Mouse (Mus musculus) kidney, embryonic 16.5 days (tissue): ENCODE measurements around the gene Dusp5. TPM values are rescaled to one million over a fixed set of nuclear protein-coding genes. Genes with fewer than 3 reads are reported as not detected.

Experiments
- ATAC-seq: fragments of 200-750 bp; cut with Nextera tagmentation; 2 replicates; pipeline ENCODE4 v1.8.0; 2017; ENCODE audit warnings: moderate TSS enrichment; ENCODE audit not compliant: low FRiP score, low TSS enrichment
- H3K27ac ChIP-seq: fragments of 300-500 bp; sonication (generic); 2 replicates; pipeline ENCODE4 v1.5.1; 2014; ENCODE audit warnings: low read length
- H3K27me3 ChIP-seq: fragments of 300-500 bp; sonication (generic); 2 replicates; pipeline ENCODE4 v1.6.1; 2014; ENCODE audit warnings: low read length, control low read depth, mixed read lengths; ENCODE audit not compliant: insufficient read depth
- H3K36me3 ChIP-seq: fragments of 300-500 bp; sonication (generic); 2 replicates; pipeline ENCODE4 v1.6.1; 2014; ENCODE audit warnings: low read length, control low read depth, mixed read lengths; ENCODE audit not compliant: insufficient read depth
- H3K4me1 ChIP-seq: fragments of 300-500 bp; sonication (generic); 2 replicates; pipeline ENCODE4 v1.6.1; 2014; ENCODE audit warnings: low read length, control low read depth, mixed read lengths; ENCODE audit not compliant: insufficient read depth
- H3K4me2 ChIP-seq: fragments of 300-500 bp; sonication (generic); replicated peaks from 2 replicates; pipeline ENCODE4 v1.6.1; 2014; ENCODE audit warnings: low read depth, low read length
- H3K4me3 ChIP-seq: fragments of 300-500 bp; sonication (generic); 2 replicates; pipeline ENCODE4 v1.5.1; 2014; ENCODE audit warnings: mild to moderate bottlenecking, low read length
- H3K9ac ChIP-seq: fragments of 300-500 bp; sonication (generic); replicated peaks from 2 replicates; pipeline ENCODE4 v1.6.1; 2014; ENCODE audit warnings: low read length
- H3K9me3 ChIP-seq: fragments of 300-500 bp; sonication (generic); 2 replicates; pipeline ENCODE4 v1.6.1; 2016; ENCODE audit warnings: low read length, control low read depth
- WGBS: fragments of 180-500 bp; shearing (Covaris S2); extraction: QIAGEN DNeasy Blood & Tissue Kit; methylation state at CpG from one replicate; pipeline ENCODE4 v1.1.7; 2014; 5-methylcytosine and 5-hydroxymethylcytosine counted together
- polyA plus RNA-seq: library from polyadenylated mRNA; unstranded; fragments of >200 nt; fragmentation: Nextera tagmentation; extraction: Ambion mirVana; gene quantifications from 2 replicates; pipeline ENCODE4 v1.2.1, GENCODE M21; 2015

The Dusp5 gene
- polyA plus RNA-seq, 1 experiment from 2014 or later = 9.6 TPM

DNA sequence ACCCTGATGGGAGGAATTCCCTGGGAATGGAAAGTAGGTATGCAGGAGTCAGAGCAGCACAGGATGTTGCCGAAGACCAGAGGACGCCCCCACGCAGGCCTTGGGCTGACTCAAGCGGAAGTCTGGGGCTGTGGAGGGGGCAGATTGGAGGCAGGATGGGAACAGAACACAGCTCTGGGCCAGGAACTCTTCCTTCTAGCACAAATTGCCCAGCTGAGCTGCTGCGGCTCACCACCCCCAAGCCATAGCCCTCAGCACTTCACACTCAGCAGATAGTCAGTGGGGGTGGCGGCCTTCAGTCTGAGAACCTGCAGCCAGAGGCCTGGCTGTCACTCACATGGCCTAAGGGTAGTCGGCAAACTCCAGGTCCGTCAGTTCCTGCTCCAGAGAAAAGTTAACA is 21.4 kb upstream of the Dusp5 start:
- H3K27me3 ChIP-seq = no peaks in the 10 kb centered on the region
- H3K27ac ChIP-seq = 0 out of 2 replicates have a peak overlapping the region, but pooled peaks have one; percentile 7
- H3K4me2 ChIP-seq = no peak overlapping the region
- no peaks in the 10 kb centered on the region for H3K36me3 ChIP-seq
- 36% methylated on average over 8 of the region's 8 CpGs for WGBS
- H3K9ac ChIP-seq = no peak overlapping the region
- ATAC-seq = no peak
- no peaks in the 10 kb centered on the region for H3K9me3 ChIP-seq
- H3K4me3 ChIP-seq = no peak overlapping the region
- peaks cover 28% of the 10 kb centered on the region for H3K4me1 ChIP-seq

DNA sequence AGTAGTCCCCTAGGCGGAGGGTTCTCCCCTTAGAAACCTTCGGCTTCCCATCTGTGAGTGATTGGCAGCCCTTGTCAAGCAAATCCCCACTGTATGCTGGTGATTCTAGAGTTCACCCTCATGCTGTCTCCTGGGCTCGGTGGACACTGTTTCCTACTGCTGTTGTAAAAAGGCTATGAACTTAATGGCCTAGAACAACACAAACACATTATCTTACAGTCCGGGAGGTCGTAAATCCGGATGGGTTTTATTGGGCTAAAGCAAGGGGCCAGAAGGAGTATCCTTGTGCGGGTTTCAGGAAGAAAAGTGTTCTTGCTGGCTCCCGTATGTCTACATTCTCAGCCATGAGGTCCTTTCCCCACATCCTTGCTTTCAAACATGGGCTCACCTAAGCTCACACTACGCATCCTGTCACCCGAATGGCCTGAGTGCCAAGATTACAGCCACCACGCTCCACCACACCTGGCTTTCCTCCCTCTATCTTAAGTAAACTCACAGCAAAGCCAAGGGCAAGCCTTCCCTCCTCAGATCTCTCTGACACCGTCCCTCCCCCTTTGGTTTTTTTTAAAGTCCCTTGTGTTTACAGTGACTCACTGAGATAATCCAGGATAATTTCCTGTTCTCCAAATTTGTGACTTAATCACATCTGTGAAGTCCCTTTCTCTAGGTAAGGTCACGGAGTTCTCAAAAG is 17.5 kb upstream of the Dusp5 start:
- no peaks in the 10 kb centered on the region for H3K36me3 ChIP-seq
- ATAC-seq = peak; percentile 83
- peak overlapping the region; percentile 30 for H3K27ac ChIP-seq
- H3K4me1 ChIP-seq = peaks cover 36% of the 10 kb centered on the region
- no peaks in the 10 kb centered on the region for H3K27me3 ChIP-seq
- H3K4me2 ChIP-seq = 0 out of 2 replicates have a peak overlapping the region, but pooled peaks have one; percentile 5
- no peak overlapping the region for H3K4me3 ChIP-seq
- 10% methylated on average over 13 of the region's 13 CpGs for whole genome bisulfite sequencing
- H3K9ac ChIP-seq = no peak overlapping the region
- no peaks in the 10 kb centered on the region for H3K9me3 ChIP-seq

GRCm38 (mm10) chr19:53517370-53518096 is 11.4 kb upstream of the Dusp5 start:
- whole genome bisulfite sequencing = 37% methylated on average over 18 of the region's 18 CpGs
- Histone ChIP-seq H3K4me3 (no peak overlapping the region), H3K27me3 (peaks cover 10% of the 10 kb centered on the region; the same call in 1 of the 2 replicates), H3K4me1 (0 out of 2 replicates have a peak, but pooled peaks cover 12% of the 10 kb centered on the region), H3K4me2 (no peak overlapping the region), H3K9me3 (no peaks in the 10 kb centered on the region), H3K36me3 (no peaks in the 10 kb centered on the region), H3K27ac (no peak overlapping the region), H3K9ac (no peak overlapping the region)
- ATAC-seq = peak; percentile 49; the same call in 1 of the 2 replicates

- no peaks in the 10 kb centered on the region for H3K36me3 ChIP-seq
- H3K9ac ChIP-seq = no peak overlapping the region
- WGBS = 78% methylated on average over 8 of the region's 8 CpGs
- H3K9me3 ChIP-seq = no peaks in the 10 kb centered on the region
- peaks cover 10% of the 10 kb centered on the region; the same call in 1 of the 2 replicates for H3K27me3 ChIP-seq
- H3K4me2 ChIP-seq = no peak overlapping the region
- no peak overlapping the region for H3K4me3 ChIP-seq
- no peak for ATAC-seq
- H3K27ac ChIP-seq = no peak overlapping the region
- H3K4me1 ChIP-seq = 0 out of 2 replicates have a peak, but pooled peaks cover 7% of the 10 kb centered on the region
Observed at GRCm38 (mm10) chr19:53519549-53519948, 9.4 kb upstream of the Dusp5 start.

GRCm38 (mm10) chr19:53519981-53520380 is 8.9 kb upstream of the Dusp5 start:
- H3K4me3 ChIP-seq = no peak overlapping the region
- no peak overlapping the region for H3K4me2 ChIP-seq
- H3K27me3 ChIP-seq = peaks cover 10% of the 10 kb centered on the region; the same call in 1 of the 2 replicates
- 0 out of 2 replicates have a peak, but pooled peaks cover 5% of the 10 kb centered on the region for H3K4me1 ChIP-seq
- no peak overlapping the region for H3K9ac ChIP-seq
- H3K27ac ChIP-seq = no peak overlapping the region
- WGBS = 77% methylated on average over 10 of the region's 10 CpGs
- no peaks in the 10 kb centered on the region for H3K9me3 ChIP-seq
- ATAC-seq = no peak
- no peaks in the 10 kb centered on the region for H3K36me3 ChIP-seq

DNA sequence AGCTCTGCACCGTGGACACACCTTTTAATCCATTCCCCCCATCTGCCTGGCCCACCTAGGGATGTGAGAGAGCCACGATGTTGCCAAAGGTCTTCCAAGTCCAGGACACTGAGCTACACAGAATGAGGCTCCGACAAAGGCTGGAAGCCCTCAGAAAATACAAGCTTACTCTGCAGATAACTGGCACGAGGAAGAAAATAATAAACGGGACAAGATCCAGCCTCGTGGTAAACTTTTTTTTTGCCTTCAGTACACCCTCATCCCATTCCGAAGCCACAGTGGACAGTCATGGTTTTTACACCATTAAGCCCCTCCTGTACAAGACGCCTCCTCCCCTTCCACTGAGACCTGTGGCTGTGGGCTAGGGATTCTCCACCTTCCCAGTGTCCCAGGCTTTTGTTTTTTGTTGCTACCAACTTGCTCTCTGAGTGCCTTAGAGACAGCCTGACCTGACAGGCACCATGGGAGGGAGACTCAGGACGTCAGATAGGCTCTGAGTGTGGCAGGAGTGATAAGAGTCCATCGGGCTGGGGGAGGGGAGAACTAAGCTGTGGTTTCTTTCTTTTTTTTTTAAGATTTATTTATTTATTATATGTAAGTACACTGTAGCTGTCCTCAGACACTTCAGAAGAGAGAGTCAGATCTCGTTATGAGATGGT is 7.6 kb upstream of the Dusp5 start:
- Histone ChIP-seq H3K36me3 (no peaks in the 10 kb centered on the region), H3K27ac (no peak overlapping the region), H3K4me2 (no peak overlapping the region), H3K9ac (no peak overlapping the region), H3K4me3 (no peak overlapping the region), H3K4me1 (0 out of 2 replicates have a peak, but pooled peaks cover 5% of the 10 kb centered on the region), H3K27me3 (peaks cover 10% of the 10 kb centered on the region; the same call in 1 of the 2 replicates), H3K9me3 (no peaks in the 10 kb centered on the region)
- 58% methylated on average over 11 of the region's 11 CpGs for WGBS
- ATAC-seq = no peak

DNA sequence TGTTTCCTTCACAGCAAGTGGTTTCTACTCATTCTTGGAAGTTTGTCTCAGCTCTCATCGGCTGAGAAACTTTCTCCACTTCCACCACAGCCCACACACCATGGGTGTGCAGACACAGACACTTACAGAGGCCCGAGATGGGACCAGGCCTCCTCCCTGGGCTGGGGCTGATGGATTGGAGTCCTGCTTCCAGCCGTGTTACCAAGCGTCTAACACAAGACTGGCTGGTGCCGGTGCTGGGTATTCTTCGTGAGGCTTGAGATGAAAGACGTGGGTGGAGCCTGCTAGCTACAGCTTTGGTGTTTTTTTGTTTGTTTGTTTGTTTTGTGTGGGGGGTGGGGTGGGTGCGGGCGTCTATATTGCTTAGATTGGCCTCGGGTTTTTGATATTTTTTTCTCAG is 1.4 kb upstream of the Dusp5 start:
- no peak for ATAC-seq
- Histone ChIP-seq H3K4me1 (peaks cover 35% of the 10 kb centered on the region), H3K27ac (no peak overlapping the region), H3K9me3 (no peaks in the 10 kb centered on the region), H3K36me3 (no peaks in the 10 kb centered on the region), H3K27me3 (peaks cover 9% of the 10 kb centered on the region; the same call in 1 of the 2 replicates), H3K4me2 (no peak overlapping the region), H3K9ac (no peak overlapping the region), H3K4me3 (no peak overlapping the region)
- WGBS = 23% methylated on average over 10 of the region's 10 CpGs

DNA sequence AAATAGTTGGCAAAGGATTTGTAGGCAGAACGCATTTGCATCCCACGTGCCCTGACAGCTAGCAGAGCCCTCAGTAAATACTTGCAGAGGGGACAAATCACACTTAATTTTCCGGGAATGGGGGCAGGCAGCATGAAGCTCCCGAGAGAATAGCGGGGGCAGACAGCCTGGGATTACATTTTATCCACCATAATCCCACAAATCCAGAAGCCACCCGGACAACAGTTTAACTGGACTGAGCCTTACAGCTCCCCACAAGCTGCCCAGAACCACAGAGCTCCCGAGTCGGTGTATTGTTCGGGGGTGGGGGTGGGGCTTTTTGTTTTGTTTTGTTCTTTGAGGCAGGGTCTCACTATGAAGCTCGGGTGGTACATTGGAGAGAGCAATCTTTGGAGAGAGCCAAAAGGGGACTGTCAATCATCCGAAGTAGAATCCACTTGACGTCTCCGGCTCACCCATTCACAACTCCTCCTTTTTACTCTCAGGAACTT is 733 bp upstream of the Dusp5 start:
- Histone ChIP-seq H3K27me3 (peaks cover 9% of the 10 kb centered on the region; the same call in 1 of the 2 replicates), H3K4me2 (peak overlapping the region; percentile 97), H3K27ac (no peak overlapping the region), H3K4me1 (peaks cover 39% of the 10 kb centered on the region), H3K36me3 (no peaks in the 10 kb centered on the region), H3K9me3 (no peaks in the 10 kb centered on the region), H3K9ac (peak overlapping the region; percentile 80), H3K4me3 (peak overlapping the region; percentile 76)
- 1% methylated on average over 13 of the region's 13 CpGs for WGBS
- ATAC-seq = peak; percentile 6; the same call in 1 of the 2 replicates

DNA sequence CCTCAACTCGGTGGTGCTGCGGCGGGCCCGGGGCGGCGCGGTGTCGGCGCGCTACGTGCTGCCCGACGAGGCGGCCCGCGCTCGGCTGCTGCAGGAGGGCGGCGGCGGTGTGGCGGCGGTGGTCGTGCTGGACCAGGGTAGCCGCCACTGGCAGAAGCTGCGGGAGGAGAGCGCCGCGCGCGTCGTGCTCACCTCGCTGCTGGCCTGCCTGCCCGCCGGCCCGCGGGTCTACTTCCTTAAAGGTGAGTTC is 471 bp downstream of the Dusp5 start:
- ATAC-seq = no peak; the same call in 1 of the 2 replicates
- H3K9me3 ChIP-seq = no peaks in the 10 kb centered on the region
- H3K4me1 ChIP-seq = peaks cover 39% of the 10 kb centered on the region
- peak overlapping the region; percentile 53 for H3K27ac ChIP-seq
- H3K9ac ChIP-seq = peak overlapping the region; percentile 72
- peak overlapping the region; percentile 76 for H3K4me3 ChIP-seq
- H3K27me3 ChIP-seq = peaks cover 9% of the 10 kb centered on the region; the same call in 1 of the 2 replicates
- 0% methylated on average over 23 of the region's 36 CpGs for WGBS
- H3K36me3 ChIP-seq = no peaks in the 10 kb centered on the region
- peak overlapping the region; percentile 97 for H3K4me2 ChIP-seq
